Mouse (Mus musculus): ENCODE results near the gene Rapgef4.

DNA sequence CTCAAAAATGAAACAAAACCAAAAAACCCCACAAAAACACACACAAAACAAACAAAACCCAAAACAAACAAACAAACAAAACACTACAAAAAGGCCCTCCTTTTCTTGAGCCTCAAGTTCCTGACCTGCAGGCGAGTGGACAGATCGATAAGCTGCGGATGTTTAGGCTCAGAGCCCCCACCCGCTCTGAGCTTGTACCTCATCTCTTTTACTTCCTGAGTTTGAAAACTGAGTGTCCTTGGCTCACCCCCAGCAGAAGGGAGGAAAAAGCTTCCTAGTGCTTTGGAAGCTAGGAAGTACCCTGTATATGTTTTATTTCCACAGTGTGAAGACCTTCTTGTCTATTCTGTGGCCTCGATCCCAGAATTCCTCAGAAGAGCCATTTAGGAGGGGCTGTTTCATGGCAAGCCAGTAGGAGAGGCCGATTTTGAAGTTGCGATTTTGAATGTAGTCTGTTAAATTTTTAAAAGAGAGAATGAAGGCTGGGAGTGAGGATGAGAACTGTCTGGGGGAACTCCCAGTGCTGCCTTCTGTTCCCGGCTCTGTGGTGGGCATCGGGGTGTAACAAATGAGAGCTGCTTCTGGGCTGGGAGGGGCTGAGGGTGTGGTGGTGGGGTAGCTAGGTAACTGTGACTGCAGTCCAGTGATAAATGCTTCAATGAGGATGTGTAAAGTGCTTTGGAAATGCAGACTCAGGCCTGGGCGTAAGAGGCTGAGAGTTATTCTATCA lies 2.0 kb downstream of the Rapgef4 start:
- no peak for TF ChIP-seq CTCF (IDR thresholded peaks at IDR 0.05; ENCODE audit: control insufficient read depth, insufficient read depth, insufficient read length)
- TF ChIP-seq USF1 (IDR thresholded peaks at IDR 0.05; ENCODE audit: low read depth) = no peak
- no peak for TF ChIP-seq MYOG (IDR thresholded peaks at IDR 0.05; ENCODE audit: control insufficient read depth, extremely low read depth, insufficient read length)
- TF ChIP-seq CEBPB (IDR thresholded peaks at IDR 0.05; ENCODE audit: low read depth) = no peak
- TF ChIP-seq MYOD1 (IDR thresholded peaks at IDR 0.05; ENCODE audit: control insufficient read depth, insufficient read length, low read depth) = no peak
- TF ChIP-seq FOSL1 (IDR thresholded peaks at IDR 0.05; ENCODE audit: insufficient read depth, low read length, poor library complexity, severe bottlenecking) = no peak
